Mouse (Mus musculus) cerebellum, adult (tissue): ENCODE measurements at regions not wholly inside any gene's neighbourhood (a gene's known extent, or its start where the extent isn't known, plus 50 kb on each side); places are given as distances from the start of the nearest gene placed in this dataset.
"Not testable (repeated sequence)": the region's sequence is repeated elsewhere in the genome, so short reads cannot be mapped to it uniquely, and the experiment has no call there.

ENCODE experiments used
- ATAC-seq: cut with Nextera tagmentation; 2 replicates; pipeline ENCODE4 v1.9.2; 2017; ENCODE audit warnings: mild to moderate bottlenecking, moderate library complexity, mixed read lengths; ENCODE audit not compliant: insufficient number of reproducible peaks, low FRiP score, low TSS enrichment

DNA sequence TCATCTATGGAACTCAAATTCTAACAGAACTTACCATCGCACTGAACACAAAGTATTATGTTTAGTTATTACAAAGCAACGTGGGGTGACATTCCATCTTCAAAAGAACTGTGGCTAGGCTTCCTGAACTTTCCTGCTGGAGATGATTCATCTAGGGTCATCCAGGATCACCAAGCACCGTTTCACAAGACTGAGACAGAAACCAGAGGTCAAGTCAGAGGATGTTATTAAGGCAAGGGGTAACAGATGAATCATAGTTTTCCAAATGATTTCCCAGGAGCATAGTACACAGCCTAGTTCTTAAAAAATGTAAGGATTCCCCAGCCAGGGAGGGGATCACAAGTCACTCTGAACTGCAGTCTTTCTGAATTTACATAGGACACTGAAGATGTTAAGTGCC, 97.5 kb upstream of the Nrip1 start:
- ATAC-seq = no peak

DNA sequence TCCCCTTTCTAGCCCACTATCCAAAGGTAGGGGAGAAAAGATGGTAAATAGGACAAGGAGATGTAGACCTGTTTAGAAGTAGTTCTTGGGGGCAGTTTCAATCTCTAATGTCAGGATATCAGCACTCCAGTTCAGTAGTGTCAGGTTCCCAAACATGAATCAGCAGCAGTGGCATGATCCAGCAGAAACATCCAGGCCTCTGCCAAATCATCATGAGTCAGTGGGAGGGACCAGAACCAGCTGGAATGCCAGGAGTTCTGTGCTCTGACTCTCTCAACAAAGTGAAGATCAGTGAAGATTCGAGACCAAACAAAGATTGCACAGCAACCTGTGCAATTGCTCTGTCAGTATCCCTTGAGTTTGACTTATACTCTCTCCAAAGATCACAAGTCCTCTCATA, 85.9 kb upstream of the Nrip1 start:
- no peak for ATAC-seq

DNA sequence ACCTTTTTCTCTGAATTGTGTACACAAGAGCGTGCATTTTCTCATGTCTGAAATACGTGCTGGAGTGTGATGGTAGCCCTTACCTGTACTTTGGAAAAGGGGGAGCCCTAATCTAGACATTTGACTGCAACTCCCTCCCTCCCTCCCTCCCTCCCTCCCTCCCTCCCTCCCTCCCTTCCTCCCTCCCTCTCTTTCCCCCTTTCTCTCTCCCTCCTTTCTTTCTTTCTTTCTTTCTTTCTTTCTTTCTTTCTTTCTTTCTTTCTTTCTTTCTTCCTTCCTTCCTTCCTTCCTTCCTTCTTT, 82.6 kb upstream of the Nrip1 start:
- not testable (repeated sequence) for ATAC-seq

DNA sequence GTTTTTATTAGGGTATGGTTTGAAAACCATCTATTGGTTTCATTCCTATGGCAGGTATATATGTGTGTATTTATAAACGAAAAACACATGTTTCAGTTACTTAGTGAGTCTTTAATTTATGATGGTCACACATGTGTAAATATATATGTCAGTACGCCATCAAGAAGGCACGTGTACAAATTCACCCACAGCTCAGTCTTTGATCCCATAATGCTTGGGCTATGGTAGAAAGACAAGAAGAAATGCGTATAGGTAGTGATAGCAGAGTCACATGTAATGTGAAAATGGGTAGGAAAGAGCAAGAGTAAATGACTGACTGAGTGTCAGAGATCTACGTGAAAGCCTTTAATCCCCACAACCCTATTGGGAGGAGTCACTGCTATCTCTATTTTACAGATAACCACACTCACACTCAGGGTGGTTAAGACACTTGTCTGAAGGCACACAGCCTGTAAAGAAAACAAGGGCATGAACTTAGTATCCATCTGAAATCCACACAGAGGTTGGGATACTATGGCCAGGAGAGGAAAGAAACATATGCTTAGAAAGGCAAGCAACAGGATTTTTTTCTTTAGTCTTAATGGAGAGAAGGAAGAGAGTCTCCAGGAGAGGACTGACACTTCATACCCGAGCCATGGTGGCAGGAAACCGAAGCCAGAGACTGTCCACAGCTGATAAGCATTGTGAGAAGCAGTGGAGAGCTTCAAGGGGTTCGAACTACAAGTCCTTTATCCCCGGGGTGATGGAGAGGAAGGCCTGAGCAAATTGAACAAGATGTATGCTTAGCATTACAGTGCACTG, 82.1 kb upstream of the Nrip1 start:
- ATAC-seq = no peak

DNA sequence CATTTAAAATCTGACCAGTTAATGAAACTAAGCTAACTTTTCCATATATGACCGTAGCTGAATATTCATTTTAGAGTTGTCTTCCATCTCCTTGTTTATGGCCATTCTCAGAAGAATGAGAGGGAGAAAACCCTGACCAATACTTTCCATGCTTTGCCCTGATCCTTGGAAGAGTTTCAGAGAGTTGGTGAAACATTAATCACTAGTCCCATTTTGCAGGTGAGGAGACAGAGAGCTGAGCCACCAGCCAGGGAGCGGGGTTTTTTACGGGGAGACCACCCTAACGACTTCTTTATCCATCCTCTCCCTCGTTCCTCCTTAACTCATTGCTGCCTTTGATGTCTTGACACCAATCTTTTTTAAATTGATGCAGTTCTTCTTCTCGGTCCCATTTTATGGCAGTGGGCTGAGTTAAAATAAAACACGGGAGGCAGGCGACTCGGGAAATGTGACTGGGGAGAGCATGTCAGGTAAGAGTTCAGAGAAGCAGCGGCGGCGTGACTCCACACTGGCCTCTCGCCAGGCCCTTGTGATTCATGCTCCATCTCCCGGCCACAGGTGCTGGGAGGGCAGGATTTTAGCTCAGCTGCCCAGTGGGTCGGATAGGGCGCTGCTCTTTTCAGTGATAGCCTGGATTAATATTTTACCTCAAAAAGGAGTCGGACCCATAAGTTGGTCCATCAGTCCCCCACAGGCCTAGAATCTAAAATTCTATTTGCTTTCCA, 81.3 kb upstream of the Nrip1 start:
- ATAC-seq = no peak

DNA sequence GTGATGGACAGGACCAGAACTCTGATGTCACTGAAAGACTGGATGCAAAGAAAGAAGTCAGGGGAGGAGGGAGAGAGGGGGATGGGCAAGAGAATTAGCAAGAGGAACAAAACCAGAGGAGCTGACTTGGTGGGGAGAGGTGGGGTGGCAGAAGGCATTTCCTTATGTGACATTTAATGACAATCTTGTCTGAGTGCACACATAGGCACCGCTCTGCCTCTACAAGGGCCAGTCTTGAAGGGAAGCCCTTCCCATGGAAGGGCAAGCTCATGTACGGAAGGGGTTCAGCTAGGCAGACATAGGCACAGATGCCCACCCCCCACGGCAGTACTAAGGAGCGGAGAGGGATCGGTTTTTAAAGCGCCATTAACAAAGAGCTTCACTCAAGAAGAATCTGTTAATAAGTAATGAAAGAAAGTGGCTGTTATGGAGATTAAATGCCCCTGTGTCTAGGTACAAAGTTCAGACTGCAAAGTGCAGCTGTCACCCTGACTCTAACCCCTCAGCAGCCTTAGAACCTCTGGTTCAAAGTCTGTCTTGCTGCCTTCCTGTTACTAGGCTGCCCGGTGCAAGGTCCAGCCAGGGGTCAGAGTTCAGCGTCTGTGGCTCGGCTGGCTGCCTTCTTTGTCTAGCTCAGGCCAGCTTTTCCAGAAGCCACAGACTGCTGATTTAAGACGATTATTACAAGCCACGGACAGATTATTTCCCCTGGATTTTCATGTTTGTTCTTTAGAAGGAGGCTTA, 80.0 kb upstream of the Nrip1 start:
- ATAC-seq = no peak

DNA sequence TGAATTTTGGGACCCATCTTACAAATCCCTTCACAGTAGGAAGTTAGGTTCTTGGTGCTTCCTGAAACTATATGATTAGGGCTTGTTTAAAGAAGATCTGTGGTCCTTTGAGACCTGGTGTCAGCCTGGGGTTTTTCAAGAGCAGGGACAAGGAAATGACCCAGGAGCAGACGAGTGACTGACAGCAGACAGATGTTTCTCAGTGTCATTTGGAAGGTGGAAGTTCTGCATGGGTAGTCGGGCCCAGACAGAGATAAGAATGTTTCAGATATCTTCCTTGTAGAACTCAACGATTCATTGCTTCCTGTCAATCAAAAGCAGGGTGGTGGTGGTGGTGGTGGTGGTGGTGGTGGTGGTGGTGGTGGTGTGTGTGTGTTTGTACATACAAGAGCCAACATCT, 75.1 kb upstream of the Nrip1 start:
- ATAC-seq = no peak

DNA sequence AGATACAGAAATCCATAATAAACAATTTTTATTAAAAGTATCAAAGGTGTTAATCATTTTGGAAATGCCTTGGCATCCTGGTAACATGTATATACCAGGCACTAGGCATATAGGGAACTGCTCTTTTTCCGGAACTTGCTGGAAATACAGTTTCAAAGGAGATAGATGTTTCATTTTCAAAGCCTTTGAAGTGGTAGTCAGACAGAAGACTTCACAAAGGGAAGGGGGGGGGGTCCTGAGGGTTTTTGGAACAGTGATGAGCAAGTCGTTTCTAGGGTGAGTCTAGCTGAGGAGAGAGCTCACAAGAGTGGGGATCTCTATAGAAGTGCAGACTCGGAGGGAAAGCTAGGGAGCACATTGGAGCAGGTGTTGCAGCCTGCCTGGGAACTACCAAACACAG, 73.4 kb upstream of the Nrip1 start:
- ATAC-seq = no peak

DNA sequence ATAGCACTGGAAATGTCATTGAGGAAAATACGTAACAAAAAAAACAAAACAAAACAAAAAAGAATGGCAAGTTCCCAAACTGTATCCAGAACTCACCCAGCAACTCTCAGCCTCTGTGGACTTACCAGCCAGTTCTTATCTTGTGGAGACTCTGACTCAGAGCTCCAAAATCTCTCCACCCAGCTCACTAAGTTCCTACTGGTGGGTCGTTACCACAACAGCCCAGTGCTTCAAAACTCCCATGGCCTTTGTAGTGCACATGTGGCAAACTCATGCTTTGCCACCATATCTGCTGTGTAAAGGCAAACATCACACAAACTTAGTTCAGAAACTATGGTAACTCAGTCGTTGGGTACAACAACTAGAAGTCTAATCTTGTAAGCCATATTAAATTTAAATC, 71.0 kb upstream of the Nrip1 start:
- ATAC-seq = no peak

DNA sequence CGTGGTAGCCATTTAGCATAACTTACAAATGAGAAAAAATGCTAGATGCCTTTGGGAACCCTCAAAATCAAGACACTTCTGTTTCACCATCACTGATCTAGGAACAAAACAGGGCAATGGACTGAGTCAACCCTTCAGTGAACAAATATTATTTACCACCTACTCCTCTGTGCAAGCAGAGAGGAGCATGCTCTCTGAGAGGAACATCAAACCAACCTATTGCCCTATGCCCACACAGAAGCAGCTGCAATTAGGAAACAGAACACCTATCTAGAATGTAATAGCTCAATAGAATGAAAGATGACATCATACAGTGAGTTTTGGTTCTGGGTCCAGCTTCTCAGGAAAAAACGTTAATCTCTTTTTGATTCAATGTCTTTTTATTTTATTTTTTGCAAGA, 69.0 kb upstream of the Nrip1 start:
- ATAC-seq = no peak

DNA sequence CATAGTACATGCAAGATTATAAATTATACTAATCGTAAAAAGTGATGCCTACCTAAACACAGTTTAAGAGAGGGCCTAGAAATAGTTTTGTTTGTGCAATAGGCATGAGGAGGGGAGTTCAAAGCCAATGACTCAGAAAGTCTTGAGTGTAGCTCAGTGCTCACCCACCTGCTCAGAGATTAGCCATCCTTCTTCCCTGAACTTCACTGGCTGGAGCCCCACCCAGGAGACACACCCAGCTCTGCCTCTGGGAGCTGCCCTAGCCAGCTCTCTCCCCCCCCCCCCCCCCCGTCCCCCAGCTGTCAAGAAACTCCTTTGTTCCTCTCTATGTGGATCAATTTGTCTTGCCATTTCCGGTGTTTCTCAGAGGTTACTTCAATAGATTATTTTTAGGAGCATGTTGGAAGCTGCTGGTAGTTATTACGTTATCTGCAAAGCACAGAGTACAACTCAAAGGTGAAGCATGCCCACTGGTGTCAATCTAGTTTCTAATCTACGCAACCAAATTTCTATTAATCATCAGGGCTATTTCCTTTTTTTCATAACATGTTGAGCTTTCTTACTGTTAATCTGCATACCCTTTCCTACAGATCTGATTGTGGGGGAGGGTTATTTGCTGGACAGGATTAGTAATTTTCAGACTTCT, 68.3 kb upstream of the Nrip1 start:
- ATAC-seq = no peak

DNA sequence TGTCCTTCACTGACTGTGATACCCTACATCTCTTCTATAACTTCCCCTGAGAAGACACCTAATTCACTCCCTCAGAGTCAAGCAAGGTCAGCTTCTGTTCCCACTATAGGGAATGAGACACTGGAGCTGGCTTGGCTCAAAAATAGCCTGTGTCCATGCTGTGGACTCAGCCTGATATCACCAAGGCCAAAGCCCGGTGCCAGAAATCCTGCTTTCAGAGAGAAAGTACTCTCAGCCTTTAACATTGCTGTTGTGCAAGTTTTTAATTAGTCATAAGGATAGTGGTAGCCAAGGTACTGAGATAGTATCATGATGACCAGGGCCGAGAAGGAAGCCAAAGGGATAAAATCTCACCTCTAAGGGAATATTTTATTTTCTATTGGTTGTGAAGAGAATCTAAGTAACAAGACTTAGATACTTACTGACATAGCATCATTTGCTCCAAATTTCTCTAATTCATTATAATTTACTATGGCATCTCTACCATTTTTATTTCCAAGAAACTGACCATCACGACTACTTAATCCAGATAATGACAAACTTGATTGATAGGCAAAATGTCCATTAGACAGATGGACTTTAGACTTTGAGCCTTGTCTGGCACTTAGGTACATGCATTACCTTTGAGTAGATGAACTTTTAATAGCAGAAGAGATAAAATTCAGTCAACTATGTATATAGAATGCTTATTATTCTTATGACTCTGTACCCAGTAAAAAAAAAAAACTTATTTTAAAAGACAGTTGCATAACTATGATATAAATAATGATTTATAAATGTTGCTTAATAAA, 64.7 kb upstream of the Nrip1 start:
- no peak for ATAC-seq

DNA sequence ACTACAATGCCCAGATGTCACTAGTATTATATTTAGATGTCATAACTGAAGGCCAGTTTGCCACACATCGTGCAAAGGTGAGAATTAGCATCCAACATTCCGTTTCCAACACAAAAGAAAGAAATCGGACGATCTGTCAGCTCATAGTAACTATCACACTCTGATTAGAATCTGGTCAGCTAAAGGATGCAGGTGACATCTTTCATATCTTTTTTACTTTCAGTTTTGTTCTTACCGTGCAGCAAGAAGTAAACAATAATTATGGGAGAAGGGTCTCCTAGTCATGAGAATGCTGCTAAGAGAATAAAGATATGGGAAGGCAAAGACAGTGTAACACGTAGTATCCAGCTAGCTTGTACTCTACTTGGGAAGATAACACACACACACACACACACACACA, 62.7 kb upstream of the Nrip1 start:
- no peak for ATAC-seq

DNA sequence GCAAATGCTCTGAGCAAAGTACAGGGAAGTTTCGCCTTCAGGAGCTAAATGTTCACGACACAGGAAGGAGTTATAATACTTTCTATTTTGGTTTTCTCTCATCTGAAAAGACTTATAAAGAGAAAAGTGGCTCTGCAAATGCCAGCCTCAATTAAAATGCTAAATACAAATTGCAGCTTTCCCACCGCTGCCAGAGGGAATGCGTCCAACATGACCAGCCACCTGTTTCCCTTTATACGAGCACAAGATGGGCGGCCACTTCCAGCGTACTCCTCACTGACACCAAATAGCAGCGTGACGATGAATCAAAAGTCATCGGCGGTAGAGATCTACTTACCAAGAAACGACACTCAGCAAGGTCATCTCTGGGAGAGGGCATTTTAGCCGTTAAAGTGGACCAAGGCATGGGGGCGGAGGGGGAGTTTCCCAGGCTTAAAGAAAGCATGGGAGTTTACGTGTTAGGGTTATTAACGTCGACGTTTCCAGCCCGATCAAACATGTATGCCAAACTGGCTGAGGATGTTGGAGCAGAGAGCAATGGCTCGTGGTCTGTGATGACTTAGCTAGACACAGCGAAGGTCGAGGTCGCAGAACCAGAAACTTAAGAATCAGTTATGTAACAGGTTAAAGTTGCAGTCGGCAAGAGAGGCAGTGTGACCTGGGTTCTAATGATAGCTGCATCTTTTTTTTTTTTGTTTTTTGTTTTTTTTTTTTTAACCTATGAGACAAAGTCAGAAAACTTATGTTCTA, 59.6 kb upstream of the Nrip1 start:
- ATAC-seq = no peak

DNA sequence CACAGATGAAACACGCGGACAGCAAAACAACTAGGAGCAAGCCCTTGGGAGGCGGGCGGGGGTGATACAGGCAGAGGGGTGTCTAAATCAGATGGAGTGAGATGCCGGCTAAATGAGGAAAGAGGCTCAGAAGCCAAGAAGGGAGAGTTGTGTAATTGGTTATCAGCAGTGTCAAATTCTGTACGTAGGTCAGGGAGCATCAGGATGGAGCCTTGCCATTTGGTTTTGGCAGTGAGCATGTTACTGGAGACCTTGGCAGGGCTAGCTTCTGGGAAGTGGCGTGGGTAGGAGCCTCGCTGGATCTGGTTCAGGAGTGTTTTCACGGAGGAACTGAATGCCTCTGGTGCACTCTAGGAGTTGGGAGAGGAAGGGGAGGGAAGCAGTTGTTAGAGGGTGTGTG, 58.7 kb upstream of the Nrip1 start:
- peak; percentile 80 for ATAC-seq

DNA sequence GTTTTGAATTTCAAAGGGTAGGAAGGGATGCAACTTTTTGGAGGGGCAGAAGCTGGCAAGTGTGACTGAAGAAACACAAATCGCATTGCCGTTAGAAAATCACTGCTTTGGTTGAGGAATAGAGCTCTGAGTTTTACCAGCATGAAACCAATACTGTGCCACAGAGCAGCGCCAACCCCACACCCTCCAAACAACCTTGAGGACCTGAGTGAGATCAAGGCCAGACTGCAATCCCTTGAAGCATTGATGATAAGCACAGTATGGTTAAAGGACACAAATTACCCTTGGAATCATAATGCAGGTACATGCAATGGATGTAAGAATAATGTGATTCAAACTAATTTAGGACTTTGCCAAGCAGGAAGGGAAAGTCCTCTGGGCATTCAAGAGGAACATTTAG, 55.5 kb upstream of the Nrip1 start:
- ATAC-seq = no peak

DNA sequence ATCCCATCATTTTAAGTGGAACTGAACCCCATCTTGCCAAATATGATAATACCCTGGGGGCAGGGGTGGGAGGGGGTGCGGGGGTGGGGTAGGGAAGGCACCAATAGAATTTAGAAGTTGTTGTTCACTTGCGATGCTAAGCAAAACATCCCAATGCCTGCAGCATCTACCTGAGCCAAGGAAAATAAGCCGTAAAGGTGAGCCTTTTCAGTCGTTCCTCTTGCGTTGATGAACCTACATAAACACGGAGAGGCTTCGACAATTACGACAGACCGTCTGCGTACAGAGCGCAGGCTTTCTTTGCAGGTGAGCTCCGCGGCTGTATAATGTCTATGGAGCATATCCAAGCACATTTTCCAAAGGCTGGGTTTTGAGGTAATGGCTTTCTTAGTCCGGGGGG, 50.3 kb upstream of the Nrip1 start:
- no peak for ATAC-seq
